ENCODE assay signal across 25 mouse cellular contexts in genomic region chr1:150631035-150631855, GRCm38 (mm10).
DNase-seq lines count a peak whose midpoint lies in the region; ATAC-seq and TF ChIP-seq lines count a peak whose summit lies in the region.
"Had no signal": no experiment of that assay in that cellular context is flagged by ENCODE, and none has a peak within 500 bp of the region (broad histone marks: within the 10 kb centered on the region; RNA-seq: fewer than 3 reads in every experiment).

No protein-coding gene starts in this region.

- no peak overlapping the region for H3K4me3 ChIP-seq in midbrain, embryonic 14.5 days (replicated peaks; ENCODE audit: low read depth, low read length)
- no peak overlapping the region for H3K4me3 ChIP-seq in midbrain, embryonic 13.5 days (replicated peaks)
- no peak overlapping the region for H3K4me3 ChIP-seq in embryonic facial prominence, embryonic 13.5 days
- H3K4me3 ChIP-seq in embryonic fibroblast, embryonic 13.5 days (ENCODE audit: insufficient read depth, low read length), result no peak overlapping the region
- H3K4me3 ChIP-seq: embryonic facial prominence, embryonic 12.5 days; hindbrain, embryonic 10.5 days; hindbrain, embryonic 15.5 days; kidney, embryonic 15.5 days; layer of hippocampus, adult 2 months; liver, embryonic 12.5 days; stomach, embryonic 15.5 days had no signal

- 67% methylated on average over 17 of the region's 17 CpGs for WGBS in midbrain, embryonic 14.5 days
- WGBS in midbrain, embryonic 13.5 days, result 69% methylated on average over 17 of the region's 17 CpGs
- WGBS in embryonic facial prominence, embryonic 13.5 days, result 40% methylated on average over 17 of the region's 17 CpGs

- H3K9me3 ChIP-seq in midbrain, embryonic 14.5 days (ENCODE audit: control insufficient read depth, low read length), result no peaks in the 10 kb centered on the region
- H3K9me3 ChIP-seq in midbrain, embryonic 13.5 days, result no peaks in the 10 kb centered on the region
- no peaks in the 10 kb centered on the region for H3K9me3 ChIP-seq in embryonic facial prominence, embryonic 13.5 days
- H3K9me3 ChIP-seq: embryonic facial prominence, embryonic 12.5 days; hindbrain, embryonic 10.5 days; hindbrain, embryonic 15.5 days; kidney, embryonic 15.5 days; liver, embryonic 12.5 days; stomach, embryonic 15.5 days had no signal

- no peaks in the 10 kb centered on the region for H3K4me1 ChIP-seq in midbrain, embryonic 14.5 days (ENCODE audit: control insufficient read depth, insufficient read depth, low read length)
- H3K4me1 ChIP-seq in midbrain, embryonic 13.5 days (replicated peaks), result no peaks in the 10 kb centered on the region
- no peaks in the 10 kb centered on the region for H3K4me1 ChIP-seq in embryonic facial prominence, embryonic 13.5 days
- peaks cover 5% of the 10 kb centered on the region for H3K4me1 ChIP-seq in embryonic fibroblast, embryonic 13.5 days (ENCODE audit: control insufficient read depth, insufficient read depth, low read length)
- H3K4me1 ChIP-seq: hindbrain, embryonic 10.5 days; hindbrain, embryonic 15.5 days; kidney, embryonic 15.5 days; liver, embryonic 12.5 days; stomach, embryonic 15.5 days had no signal

- no peaks in the 10 kb centered on the region for H3K27me3 ChIP-seq in midbrain, embryonic 14.5 days (ENCODE audit: control insufficient read depth, insufficient read depth, low read length)
- H3K27me3 ChIP-seq in midbrain, embryonic 13.5 days, result no peaks in the 10 kb centered on the region
- no peaks in the 10 kb centered on the region for H3K27me3 ChIP-seq in embryonic facial prominence, embryonic 13.5 days
- H3K27me3 ChIP-seq: CH12.LX; embryonic facial prominence, embryonic 12.5 days; hindbrain, embryonic 15.5 days; kidney, embryonic 15.5 days; liver, embryonic 12.5 days; stomach, embryonic 15.5 days had no signal

- H3K9ac ChIP-seq in midbrain, embryonic 14.5 days (replicated peaks; ENCODE audit: low read length), result no peak overlapping the region
- H3K9ac ChIP-seq in midbrain, embryonic 13.5 days (replicated peaks), result no peak overlapping the region
- H3K9ac ChIP-seq in embryonic facial prominence, embryonic 13.5 days, result no peak overlapping the region
- H3K9ac ChIP-seq: embryonic facial prominence, embryonic 12.5 days; hindbrain, embryonic 15.5 days; kidney, embryonic 15.5 days; liver, embryonic 12.5 days; liver, postnatal 0 days; stomach, embryonic 15.5 days had no signal

- no peak for TF ChIP-seq CTCF in embryonic fibroblast, embryonic 13.5 days (IDR thresholded peaks at IDR 0.05; ENCODE audit: borderline replicate concordance, insufficient read depth, low read length)

- DNase-seq in midbrain, embryonic 14.5 days, result peak; percentile 40
- DNase-seq in layer of hippocampus, adult 8-10 months (ENCODE audit: low spot score in 2 of 2), result no peak
- DNase-seq in liver, result no peak
- DNase-seq: adrenal gland, adult 8-10 months; B cell, adult 2 months; cerebellum, adult 8-10 months; cerebellum, postnatal 25 days; gastrocnemius, postnatal 14 days; heart, postnatal 14 days; kidney, adult 11 months; kidney, postnatal 36 days; liver, postnatal 0 days; lung, postnatal 4 days had no signal

- no peaks in the 10 kb centered on the region for H3K36me3 ChIP-seq in midbrain, embryonic 14.5 days (ENCODE audit: control insufficient read depth, insufficient read depth, low read length)
- H3K36me3 ChIP-seq in midbrain, embryonic 13.5 days, result no peaks in the 10 kb centered on the region
- peaks cover 35% of the 10 kb centered on the region for H3K36me3 ChIP-seq in embryonic facial prominence, embryonic 13.5 days
- H3K36me3 ChIP-seq: hindbrain, embryonic 15.5 days; liver, embryonic 12.5 days; stomach, embryonic 15.5 days had no signal

- no peak overlapping the region for H3K27ac ChIP-seq in midbrain, embryonic 14.5 days (replicated peaks; ENCODE audit: low read depth, low read length)
- H3K27ac ChIP-seq in midbrain, embryonic 13.5 days, result no peak overlapping the region
- H3K27ac ChIP-seq in embryonic facial prominence, embryonic 13.5 days, result no peak overlapping the region; the same call in 1 of the 2 replicates
- peak overlapping the region; percentile 24; the same call in 1 of the 2 replicates for H3K27ac ChIP-seq in embryonic fibroblast, embryonic 13.5 days (ENCODE audit: insufficient read depth, low read length)
- H3K27ac ChIP-seq: embryonic facial prominence, embryonic 12.5 days; hindbrain, embryonic 10.5 days; hindbrain, embryonic 15.5 days; kidney, embryonic 15.5 days; layer of hippocampus, adult 2 months; liver, embryonic 12.5 days; stomach, embryonic 15.5 days had no signal

- no peak; the same call in 1 of the 2 replicates for ATAC-seq in midbrain, embryonic 14.5 days (ENCODE audit: low FRiP score, low TSS enrichment)
- no peak for ATAC-seq in midbrain, embryonic 13.5 days
- no peak for ATAC-seq in embryonic facial prominence, embryonic 13.5 days (ENCODE audit: insufficient number of reproducible peaks, insufficient read depth, low FRiP score, low TSS enrichment, low read depth)
- ATAC-seq: inflammation-experienced regulatory T-cells, adult 6 months; liver, embryonic 12.5 days; liver, postnatal 0 days had no signal

- no peak overlapping the region for H3K4me2 ChIP-seq in midbrain, embryonic 14.5 days (ENCODE audit: low read length)
- H3K4me2 ChIP-seq in midbrain, embryonic 13.5 days (replicated peaks), result no peak overlapping the region
- H3K4me2 ChIP-seq in embryonic facial prominence, embryonic 13.5 days, result peak overlapping the region; percentile 41
- H3K4me2 ChIP-seq: embryonic facial prominence, embryonic 12.5 days; hindbrain, embryonic 15.5 days; kidney, embryonic 15.5 days; liver, embryonic 12.5 days; stomach, embryonic 15.5 days had no signal

- TF ChIP-seq POLR2A in embryonic fibroblast, embryonic 13.5 days (IDR thresholded peaks at IDR 0.05; ENCODE audit: low read depth, low read length), result no peak
